Mouse (Mus musculus): ENCODE measurements around the gene Pik3cd. TPM values are rescaled to one million over a fixed set of nuclear protein-coding genes. Genes with fewer than 3 reads are reported as not detected.

Pik3cd gene
- total RNA-seq, 2 experiments from 2014 or later = 78.3 to 129 TPM

- ATAC-seq (ENCODE audit: poor library complexity, severe bottlenecking) = no peak
Measured at GRCm38 (mm10) chr4:149691368-149691767, 11.0 kb downstream of the Pik3cd start.

DNA sequence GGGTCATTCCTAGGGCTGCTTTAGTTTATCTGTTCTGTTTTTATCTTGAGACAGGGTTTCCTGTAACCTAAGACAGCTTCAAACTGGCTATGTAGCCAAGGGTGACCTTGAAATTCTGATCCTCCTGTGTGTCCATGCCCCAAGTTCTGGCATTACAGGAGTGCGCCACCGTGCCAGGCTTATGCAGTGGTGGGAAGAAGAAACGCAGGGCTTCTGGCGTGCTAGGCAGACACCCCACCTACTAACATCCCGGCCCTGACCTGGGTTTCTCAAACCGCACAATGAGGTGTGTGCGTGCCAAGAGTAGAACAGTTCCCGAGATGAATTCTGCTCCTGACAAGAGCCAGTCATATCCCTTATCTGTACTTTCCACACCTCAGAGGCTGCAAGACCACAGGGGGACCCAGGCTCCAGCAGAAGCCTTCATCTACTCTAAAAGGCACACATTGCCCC lies 11.5 kb downstream of the Pik3cd start:
- ATAC-seq (ENCODE audit: poor library complexity, severe bottlenecking) = no peak

DNA sequence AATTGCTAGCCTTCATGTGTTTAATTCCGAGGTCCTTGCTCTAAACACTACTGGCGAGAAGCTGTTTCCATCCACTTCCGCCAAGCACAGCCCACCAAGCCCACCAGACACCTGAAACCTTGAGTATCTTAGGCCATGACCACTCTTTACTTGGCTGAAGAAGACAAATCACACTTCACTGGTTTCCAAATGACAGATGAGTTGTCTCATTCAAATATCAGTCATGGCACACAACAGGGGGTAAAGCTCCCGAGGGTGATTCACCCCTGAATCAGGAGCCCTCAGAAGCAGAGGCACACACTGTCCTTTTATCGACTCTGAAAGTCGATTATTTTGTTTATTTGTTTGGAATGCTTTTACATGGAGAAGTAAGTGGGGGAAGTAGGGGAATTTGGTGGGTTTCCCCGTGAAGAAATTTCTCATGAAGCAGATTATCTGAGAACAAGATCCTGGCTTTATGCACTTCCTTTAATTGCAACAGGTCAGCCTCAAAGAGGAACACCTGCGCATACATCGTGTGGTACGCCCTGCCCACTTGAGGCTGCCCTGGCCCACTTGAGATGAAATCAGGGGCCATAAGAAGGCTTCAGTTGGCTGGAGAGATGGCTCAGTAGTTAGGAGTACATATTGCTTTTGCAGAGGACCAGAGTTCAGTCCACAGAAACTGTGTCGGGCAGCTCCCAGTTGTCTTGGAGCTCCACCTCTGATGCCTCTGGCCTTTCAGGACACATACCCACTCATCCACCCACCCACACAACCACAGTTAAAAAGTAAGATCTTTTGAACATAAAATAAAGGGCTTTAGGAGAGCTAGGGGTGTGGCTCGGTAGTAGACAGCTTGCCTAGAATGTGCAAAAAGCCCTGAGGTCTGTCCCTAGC lies 12.3 kb downstream of the Pik3cd start:
- peak; percentile 85 for ATAC-seq (ENCODE audit: poor library complexity, severe bottlenecking)

DNA sequence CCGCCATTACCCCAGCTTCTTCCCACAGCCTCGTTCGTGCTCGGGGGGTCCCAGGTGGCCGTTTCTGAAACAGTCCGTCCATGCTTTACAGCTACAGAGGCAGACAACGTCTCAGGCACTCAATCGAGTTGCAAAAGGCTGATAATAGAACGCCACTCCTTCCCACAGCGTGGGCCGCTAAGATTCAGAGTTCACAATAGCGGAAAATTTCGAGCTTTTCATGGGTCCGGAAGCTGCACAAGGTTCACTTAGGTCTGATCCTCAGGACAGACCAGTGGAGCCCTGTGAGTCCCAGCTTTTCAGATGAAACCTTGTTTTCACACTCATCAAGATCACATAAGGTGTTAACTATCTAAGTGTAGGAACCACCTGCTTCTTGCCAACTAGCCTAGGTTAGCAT lies 13.5 kb downstream of the Pik3cd start:
- no peak for ATAC-seq (ENCODE audit: poor library complexity, severe bottlenecking)

GRCm38 (mm10) chr4:149684841-149685623 lies 17.3 kb downstream of the Pik3cd start:
- ATAC-seq (ENCODE audit: poor library complexity, severe bottlenecking) = no peak

DNA sequence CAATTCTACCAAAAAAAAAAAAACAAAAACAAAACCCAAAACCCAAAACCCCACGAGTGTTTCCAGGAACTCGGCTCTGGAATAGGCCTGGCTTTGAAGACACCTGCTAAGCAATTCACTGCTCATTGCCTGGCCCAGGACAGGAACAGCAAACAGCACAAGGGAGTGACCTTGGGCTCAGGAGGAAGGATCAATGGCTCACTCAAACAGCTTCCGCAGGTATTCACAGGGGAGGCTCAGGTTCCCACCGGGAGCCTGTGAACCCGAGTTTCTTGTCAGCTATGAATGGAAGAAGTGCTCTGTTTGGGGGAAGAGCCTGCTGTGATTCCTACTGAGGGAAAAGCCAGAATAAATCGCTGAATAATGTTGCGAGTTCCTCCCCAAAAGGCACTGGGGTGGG lies 18.5 kb downstream of the Pik3cd start:
- ATAC-seq (ENCODE audit: poor library complexity, severe bottlenecking) = no peak

- no peak for ATAC-seq (ENCODE audit: poor library complexity, severe bottlenecking)
Measured at GRCm38 (mm10) chr4:149679056-149679770, 23.2 kb downstream of the Pik3cd start.

DNA sequence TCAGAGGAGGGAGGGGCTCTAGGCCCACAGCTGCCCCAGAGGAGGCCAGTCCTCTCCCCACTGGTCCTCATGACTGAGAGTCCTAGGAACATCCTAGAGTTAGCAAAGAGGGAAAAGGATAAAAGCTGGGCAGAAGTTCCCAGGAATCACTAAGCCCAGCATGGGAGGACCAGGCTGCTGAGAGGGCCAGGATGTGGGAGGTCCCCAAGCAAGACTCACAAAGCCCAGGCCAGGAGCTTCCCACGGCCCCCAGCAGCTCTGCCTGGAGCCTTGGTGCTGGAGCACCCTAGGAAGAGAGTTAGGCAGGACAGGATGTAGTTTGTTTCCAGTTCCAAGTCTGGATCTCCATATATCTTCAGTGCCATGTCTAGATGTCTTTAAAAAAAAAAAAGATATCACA lies 24.4 kb downstream of the Pik3cd start:
- ATAC-seq (ENCODE audit: poor library complexity, severe bottlenecking) = no peak

DNA sequence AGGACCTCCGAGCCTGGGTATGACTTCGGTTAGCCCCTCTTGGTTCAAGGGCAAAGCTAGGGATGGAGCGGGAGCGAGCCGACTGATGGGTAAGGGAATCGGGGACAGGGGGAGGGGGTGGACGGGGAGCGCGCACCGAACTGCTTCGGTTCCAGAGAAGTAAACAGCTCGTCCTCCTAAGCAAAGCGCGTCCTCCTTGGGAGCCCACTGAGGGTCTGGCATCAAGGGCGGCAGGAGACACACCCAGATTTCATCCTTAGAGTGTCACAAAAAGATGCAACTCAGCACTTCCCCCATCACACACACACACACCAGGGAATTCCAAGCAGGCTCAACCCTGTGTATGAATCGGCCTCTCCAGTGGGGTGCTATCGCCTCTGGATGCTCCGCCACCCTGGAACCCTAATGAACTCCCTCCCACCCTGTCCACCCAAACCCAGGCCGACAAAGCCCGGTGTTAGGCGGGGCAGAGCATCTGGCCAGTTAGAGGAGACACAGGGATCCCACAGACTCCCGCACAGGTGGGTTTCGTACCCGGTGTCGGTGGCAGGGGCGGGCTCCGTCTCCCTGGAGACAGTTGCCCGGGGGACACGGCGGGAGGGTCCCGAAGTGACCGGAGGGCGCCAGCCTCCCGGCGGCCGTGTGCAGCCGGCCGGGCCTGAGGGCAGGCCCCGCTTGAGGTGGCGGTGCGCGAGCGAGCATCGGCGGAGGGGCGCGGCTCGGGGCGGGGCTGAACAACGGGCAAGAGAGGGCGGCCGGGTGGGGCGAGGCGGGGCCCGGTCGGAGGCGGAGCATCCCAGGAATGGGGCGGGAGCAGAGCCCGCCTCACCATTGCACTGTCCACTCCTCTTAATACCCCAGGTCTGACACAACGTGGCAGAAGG lies 26.8 kb downstream of the Pik3cd start:
- peak; percentile 98 for ATAC-seq (ENCODE audit: poor library complexity, severe bottlenecking)

DNA sequence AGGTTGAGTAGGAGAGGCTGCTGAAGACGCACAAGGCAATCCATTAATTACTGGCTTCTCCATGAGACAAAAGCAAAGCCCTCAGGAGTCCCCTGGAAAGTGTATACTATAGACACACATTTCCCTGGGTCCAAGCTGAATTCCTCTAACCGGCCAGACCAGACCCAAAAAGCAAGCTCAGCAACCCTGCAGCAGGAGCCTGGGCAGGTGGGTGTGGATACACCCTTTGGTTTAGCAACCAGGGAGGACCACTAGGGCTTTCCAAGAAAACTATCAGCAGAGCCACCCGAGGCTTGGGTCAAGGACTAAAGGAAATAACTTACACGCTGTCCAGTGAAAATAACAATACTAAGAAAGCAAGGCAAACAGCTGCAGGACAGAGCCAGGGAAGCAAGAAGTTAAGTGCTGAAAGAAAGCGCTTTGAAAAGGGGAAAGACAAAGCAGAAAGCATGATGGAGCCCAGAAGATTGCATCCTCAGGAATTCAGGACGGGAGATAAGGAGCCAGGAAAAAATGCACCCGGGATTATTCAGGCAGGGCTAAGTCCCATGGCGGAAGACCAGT lies 27.5 kb downstream of the Pik3cd start:
- no peak for ATAC-seq (ENCODE audit: poor library complexity, severe bottlenecking)

GRCm38 (mm10) chr4:149672747-149673146 lies 29.6 kb downstream of the Pik3cd start:
- ATAC-seq (ENCODE audit: poor library complexity, severe bottlenecking) = no peak

DNA sequence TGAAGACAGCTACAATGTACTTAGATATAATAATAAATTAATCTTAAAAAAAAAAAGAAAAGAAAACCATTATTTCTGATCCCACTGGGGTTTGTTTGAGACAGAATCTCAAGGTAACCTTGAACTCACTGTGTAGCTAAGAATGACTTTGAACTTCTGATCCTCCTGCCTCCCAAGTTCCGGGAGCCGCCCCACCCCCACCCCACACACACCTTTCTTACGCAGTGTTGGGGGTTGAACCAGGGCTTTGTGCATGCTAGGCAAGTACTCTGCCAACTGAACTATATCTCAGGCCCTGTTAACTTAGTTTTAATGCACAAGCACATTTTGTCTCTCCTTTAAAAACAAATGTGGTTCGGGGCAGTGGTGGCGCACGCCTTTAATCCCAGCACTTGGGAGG lies 31.2 kb downstream of the Pik3cd start:
- ATAC-seq (ENCODE audit: poor library complexity, severe bottlenecking) = no peak

- no peak for ATAC-seq (ENCODE audit: poor library complexity, severe bottlenecking)
Measured at GRCm38 (mm10) chr4:149665692-149666090, 36.7 kb downstream of the Pik3cd start.

GRCm38 (mm10) chr4:149665016-149665691 lies 37.2 kb downstream of the Pik3cd start:
- ATAC-seq (ENCODE audit: poor library complexity, severe bottlenecking) = peak; percentile 69

GRCm38 (mm10) chr4:149663849-149664503 lies 38.4 kb downstream of the Pik3cd start:
- ATAC-seq (ENCODE audit: poor library complexity, severe bottlenecking) = no peak

DNA sequence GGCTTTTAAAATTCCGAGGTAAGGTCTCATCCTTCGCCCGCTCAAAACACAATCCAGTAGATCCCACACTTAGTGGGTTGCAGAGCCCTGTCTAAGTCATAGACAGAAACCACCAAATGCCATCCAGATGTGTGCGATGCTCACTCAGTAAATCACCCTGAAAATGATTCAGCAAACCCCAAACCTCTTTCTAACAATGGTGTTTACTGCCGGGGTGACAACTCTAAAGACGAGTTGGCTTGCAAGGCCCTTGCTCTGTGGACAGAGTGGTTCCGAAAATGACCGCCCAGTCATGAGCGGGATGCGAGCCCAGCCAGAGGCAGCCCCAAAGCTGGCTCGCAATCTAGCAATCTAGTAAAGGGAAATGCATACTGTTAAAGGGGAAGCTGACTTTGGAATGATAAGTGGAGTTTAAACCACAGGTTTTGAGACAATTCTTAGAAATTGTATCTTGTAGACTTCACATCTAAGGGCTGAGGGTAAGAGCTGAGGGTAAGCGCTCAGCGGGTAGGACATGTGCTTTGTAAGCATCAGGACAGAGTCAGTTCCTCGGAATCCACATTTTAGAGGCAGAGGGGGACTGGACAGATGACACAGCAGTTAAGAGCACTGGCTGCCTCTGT lies 40.3 kb downstream of the Pik3cd start:
- ATAC-seq (ENCODE audit: poor library complexity, severe bottlenecking) = peak; percentile 29; the same call in 1 of the 2 replicates

GRCm38 (mm10) chr4:149660598-149660997 lies 41.8 kb downstream of the Pik3cd start:
- no peak for ATAC-seq (ENCODE audit: poor library complexity, severe bottlenecking)

DNA sequence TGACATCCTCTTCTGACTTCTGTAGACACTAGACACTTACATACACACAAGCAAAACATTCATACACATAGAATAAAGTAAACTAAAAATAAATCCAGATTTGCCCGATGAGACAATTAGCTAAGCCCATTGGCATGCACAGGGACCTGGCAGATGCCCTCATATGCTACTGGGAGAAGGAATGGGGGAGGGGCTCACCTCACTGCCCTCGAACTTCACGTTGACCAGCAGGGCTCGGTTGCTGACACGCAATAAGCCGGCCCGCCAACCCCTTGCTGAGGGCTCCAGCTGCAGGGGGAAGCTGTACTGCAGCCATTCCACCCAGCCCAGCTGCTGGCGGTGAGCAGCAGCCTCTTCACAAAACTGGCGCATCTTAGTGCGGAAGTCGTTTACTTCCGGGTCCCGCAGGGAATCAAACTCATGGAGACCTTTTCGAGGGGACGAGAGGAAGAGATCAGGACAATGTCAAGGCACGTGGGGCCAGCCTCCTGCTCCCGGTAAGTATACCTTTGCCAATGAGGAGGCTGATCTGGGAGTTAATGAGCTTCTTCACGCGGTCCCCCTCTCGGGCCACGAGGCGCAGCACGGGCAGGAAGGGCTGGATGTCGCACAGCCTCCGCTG lies 42.8 kb downstream of the Pik3cd start:
- ATAC-seq (ENCODE audit: poor library complexity, severe bottlenecking) = no peak

Data from megakaryocyte, adult 5-6 weeks (primary cell).